ENCODE assay signal across 16 mouse cellular contexts in the genomic region with DNA sequence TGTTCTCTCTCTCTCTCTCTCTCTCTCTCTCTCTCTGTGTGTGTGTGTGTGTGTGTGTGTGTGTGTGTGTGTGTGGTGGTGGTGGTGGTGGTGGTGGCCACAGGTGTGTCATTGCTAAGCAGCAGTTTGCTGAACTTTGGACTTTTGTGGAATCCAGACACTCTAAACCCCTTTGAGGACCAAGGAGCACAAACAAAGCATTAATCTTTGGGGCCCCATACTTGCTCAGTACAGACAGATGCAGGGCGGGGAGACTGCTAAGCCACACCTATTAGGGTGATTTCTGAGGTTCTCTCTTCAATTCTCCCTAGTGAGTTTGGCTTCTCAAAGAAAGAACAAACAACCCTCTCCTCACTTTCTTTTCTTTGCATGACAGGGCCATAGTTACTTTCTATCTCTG.
DNase-seq lines count a peak whose midpoint lies in the region; ATAC-seq and TF ChIP-seq lines count a peak whose summit lies in the region.
"Had no signal": no experiment of that assay in that cellular context is flagged by ENCODE, and none has a peak within 500 bp of the region (broad histone marks: within the 10 kb centered on the region; RNA-seq: fewer than 3 reads in every experiment).

No protein-coding gene starts in this region.

- no peaks in the 10 kb centered on the region for H3K27me3 ChIP-seq in kidney, postnatal 0 days (ENCODE audit: insufficient read depth, low read length)
- H3K27me3 ChIP-seq in kidney, embryonic 15.5 days, result no peaks in the 10 kb centered on the region
- H3K27me3 ChIP-seq in intestine, embryonic 14.5 days (replicated peaks; ENCODE audit: control insufficient read depth, insufficient read depth, low read length), result no peaks in the 10 kb centered on the region
- no peaks in the 10 kb centered on the region for H3K27me3 ChIP-seq in stomach, embryonic 14.5 days (ENCODE audit: control insufficient read depth, insufficient read depth, low read length)
- H3K27me3 ChIP-seq: heart, embryonic 13.5 days; hindbrain, embryonic 13.5 days had no signal

- TF ChIP-seq CTCF in kidney, postnatal 0 days (IDR thresholded peaks at IDR 0.05; ENCODE audit: low read depth), result no peak

- no peaks in the 10 kb centered on the region for H3K36me3 ChIP-seq in kidney, postnatal 0 days (ENCODE audit: insufficient read depth, low read length)
- no peaks in the 10 kb centered on the region for H3K36me3 ChIP-seq in kidney, embryonic 15.5 days
- H3K36me3 ChIP-seq in intestine, embryonic 14.5 days (ENCODE audit: control insufficient read depth, insufficient read depth, low read length), result no peaks in the 10 kb centered on the region
- H3K36me3 ChIP-seq in stomach, embryonic 14.5 days (ENCODE audit: control insufficient read depth, insufficient read depth, low read length), result no peaks in the 10 kb centered on the region
- H3K36me3 ChIP-seq: heart, embryonic 13.5 days; hindbrain, embryonic 13.5 days had no signal

- H3K4me3 ChIP-seq in kidney, postnatal 0 days (replicated peaks; ENCODE audit: low read depth, low read length), result no peak overlapping the region
- no peak overlapping the region for H3K4me3 ChIP-seq in kidney, embryonic 15.5 days (replicated peaks)
- H3K4me3 ChIP-seq in intestine, embryonic 14.5 days (ENCODE audit: low read depth, low read length), result no peak overlapping the region
- H3K4me3 ChIP-seq in stomach, embryonic 14.5 days (ENCODE audit: low read depth, low read length), result no peak overlapping the region
- H3K4me3 ChIP-seq: heart, embryonic 13.5 days; hindbrain, embryonic 13.5 days; left cerebral cortex, adult 2 months had no signal

- H3K9ac ChIP-seq in kidney, postnatal 0 days (ENCODE audit: low read depth, low read length), result no peak overlapping the region
- H3K9ac ChIP-seq in kidney, embryonic 15.5 days, result no peak overlapping the region
- no peak overlapping the region for H3K9ac ChIP-seq in intestine, embryonic 14.5 days (ENCODE audit: low read length)
- no peak overlapping the region for H3K9ac ChIP-seq in stomach, embryonic 14.5 days (replicated peaks; ENCODE audit: low read depth, low read length)
- H3K9ac ChIP-seq: heart, embryonic 13.5 days; hindbrain, embryonic 13.5 days had no signal

- no peak overlapping the region for H3K27ac ChIP-seq in kidney, postnatal 0 days
- H3K27ac ChIP-seq in kidney, embryonic 15.5 days, result no peak overlapping the region
- H3K27ac ChIP-seq in intestine, embryonic 14.5 days (ENCODE audit: low read depth), result peak overlapping the region; percentile 73
- peak overlapping the region; percentile 77; the same call in 1 of the 2 replicates for H3K27ac ChIP-seq in stomach, embryonic 14.5 days (ENCODE audit: low read length)
- H3K27ac ChIP-seq: heart, embryonic 13.5 days; hindbrain, embryonic 13.5 days; left cerebral cortex, adult 2 months had no signal

- H3K4me1 ChIP-seq in kidney, postnatal 0 days (replicated peaks; ENCODE audit: insufficient read depth, low read length), result peaks cover 17% of the 10 kb centered on the region
- H3K4me1 ChIP-seq in kidney, embryonic 15.5 days, result peaks cover 50% of the 10 kb centered on the region
- H3K4me1 ChIP-seq in intestine, embryonic 14.5 days (replicated peaks; ENCODE audit: control insufficient read depth, insufficient read depth, low read length), result peaks cover 34% of the 10 kb centered on the region
- H3K4me1 ChIP-seq in stomach, embryonic 14.5 days (ENCODE audit: control insufficient read depth, insufficient read depth, low read length), result peaks cover 29% of the 10 kb centered on the region

- H3K4me2 ChIP-seq in kidney, postnatal 0 days (ENCODE audit: low read length), result no peak overlapping the region
- no peak overlapping the region for H3K4me2 ChIP-seq in kidney, embryonic 15.5 days
- H3K4me2 ChIP-seq in intestine, embryonic 14.5 days (ENCODE audit: low read length), result 0 out of 2 replicates have a peak overlapping the region, but pooled peaks have one; percentile 1
- no peak overlapping the region for H3K4me2 ChIP-seq in stomach, embryonic 14.5 days (replicated peaks; ENCODE audit: low read depth, low read length)
- H3K4me2 ChIP-seq: heart, embryonic 13.5 days; hindbrain, embryonic 13.5 days had no signal

- WGBS in kidney, postnatal 0 days, result 24% methylated on average over 1 of the region's 1 CpGs
- WGBS in kidney, embryonic 15.5 days, result 21% methylated on average over 1 of the region's 1 CpGs
- 17% methylated on average over 1 of the region's 1 CpGs for WGBS in intestine, embryonic 14.5 days
- 10% methylated on average over 1 of the region's 1 CpGs for WGBS in stomach, embryonic 14.5 days

- H3K9me3 ChIP-seq in kidney, postnatal 0 days (replicated peaks; ENCODE audit: low read length), result no peaks in the 10 kb centered on the region
- no peaks in the 10 kb centered on the region for H3K9me3 ChIP-seq in kidney, embryonic 15.5 days (replicated peaks)
- no peaks in the 10 kb centered on the region for H3K9me3 ChIP-seq in intestine, embryonic 14.5 days (ENCODE audit: control insufficient read depth, low read length)
- no peaks in the 10 kb centered on the region; the same call in 1 of the 2 replicates for H3K9me3 ChIP-seq in stomach, embryonic 14.5 days (ENCODE audit: control insufficient read depth, low read depth, low read length)
- H3K9me3 ChIP-seq: heart, embryonic 13.5 days; hindbrain, embryonic 13.5 days had no signal

- ATAC-seq in kidney, postnatal 0 days (replicated peaks; ENCODE audit: low FRiP score, low read depth), result 0 out of 2 replicates have a peak, but pooled peaks have one; percentile 45
- no peak; the same call in 1 of the 2 replicates for ATAC-seq in kidney, embryonic 15.5 days (replicated peaks; ENCODE audit: low FRiP score)
- ATAC-seq in intestine, embryonic 14.5 days (replicated peaks; ENCODE audit: low FRiP score, low TSS enrichment, low read depth), result peak; percentile 86
- ATAC-seq in stomach, embryonic 14.5 days (ENCODE audit: insufficient number of reproducible peaks, insufficient read depth, low FRiP score, low read depth), result peak; percentile 87

- peak; percentile 64 for DNase-seq in kidney, postnatal 0 days (ENCODE audit: low spot score)
- DNase-seq in embryo, embryonic 11 days, result peak; percentile 55
- DNase-seq in intestine, embryonic 14.5 days (ENCODE audit: low spot score), result no peak
- no peak for DNase-seq in spleen, postnatal 36 days (ENCODE audit: low spot score in 2 of 2)
- no peak for DNase-seq in spleen, postnatal 4 days (ENCODE audit: low spot score in 2 of 2)
- DNase-seq in spleen, postnatal 10 days (ENCODE audit: low spot score in 2 of 2), result no peak
- DNase-seq: adrenal gland, postnatal 10 days; cerebellum, adult 18-20 months; gastrocnemius, postnatal 14 days; kidney, adult 8-10 months; lung, adult 2 months had no signal

Comparison
In these comparisons a context has a peak if more than half of its experiments do, and no peak if none do; other contexts are left out.
1. DNase-seq: peak in kidney, postnatal 0 days (single experiment) and embryo, embryonic 11 days (single experiment); none in intestine, embryonic 14.5 days (single experiment), spleen, postnatal 36 days (0 of 2), spleen, postnatal 4 days (0 of 2) and spleen, postnatal 10 days (0 of 2).
2. H3K27ac ChIP-seq: peak in intestine, embryonic 14.5 days (single experiment) and stomach, embryonic 14.5 days (single experiment); none in kidney, postnatal 0 days (single experiment) and kidney, embryonic 15.5 days (single experiment).